Mouse (Mus musculus): ENCODE data around the gene Gm43951.

DNA sequence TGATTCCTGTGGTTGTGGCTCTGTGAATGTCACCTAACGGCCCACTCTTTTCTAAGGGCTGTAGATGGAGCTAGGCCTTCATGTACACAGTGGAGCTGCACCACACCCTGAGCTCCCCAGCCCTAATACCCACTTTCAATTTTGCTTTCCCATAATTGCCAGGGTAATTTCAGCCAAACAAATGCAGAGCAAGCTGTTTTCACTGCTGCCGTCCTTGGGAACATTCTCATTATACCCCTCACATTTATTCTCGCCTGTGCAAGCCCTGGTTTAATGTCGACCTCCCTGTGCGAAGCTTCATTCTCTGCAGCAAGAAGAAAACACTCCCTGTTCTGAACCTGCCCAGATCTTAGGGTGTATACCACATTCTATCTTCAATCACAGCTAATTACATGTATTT lies 30.7 kb downstream of the Gm43951 start:
- TF ChIP-seq POLR2A (IDR thresholded peaks at IDR 0.05; ENCODE audit: control insufficient read depth, extremely low read depth, insufficient read depth, low read length, poor library complexity), result no peak
- TF ChIP-seq CTCF (IDR thresholded peaks at IDR 0.05; ENCODE audit: borderline replicate concordance, control insufficient read depth, extremely low read depth, insufficient read depth, low read length, poor library complexity), result no peak

All from thymus, adult 2 months (tissue).